Mouse (Mus musculus): Measurements from ENCODE around the gene Lcp1.

The Lcp1 gene

DNA sequence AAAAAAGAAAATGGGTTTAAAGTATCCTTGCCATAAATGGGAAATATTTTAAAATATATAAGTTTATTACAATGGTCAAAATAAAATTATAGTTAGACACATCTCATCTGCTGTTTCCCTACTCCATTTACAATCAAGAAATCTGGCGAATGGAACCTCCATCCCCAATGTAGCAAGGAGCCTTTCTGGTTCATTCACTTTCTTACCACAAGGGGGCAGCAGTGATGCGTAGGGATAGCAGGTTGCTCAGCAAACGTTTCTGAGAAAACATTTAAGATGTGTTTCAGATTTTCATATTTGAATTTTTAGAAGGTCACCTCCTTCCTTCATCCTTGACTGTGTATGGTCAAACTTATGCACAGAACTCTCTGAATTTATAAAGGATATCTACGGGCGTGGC is 66.1 kb downstream of the Lcp1 start:
- in situ Hi-C loops (cut with MboI, MseI), result loop anchor here (5.0 to 10.0 kb wide), 3 partner anchors 135 to 1402 kb away; partner anchors contain the start of gene Lrch1 (in 1 of the 2)

DNA sequence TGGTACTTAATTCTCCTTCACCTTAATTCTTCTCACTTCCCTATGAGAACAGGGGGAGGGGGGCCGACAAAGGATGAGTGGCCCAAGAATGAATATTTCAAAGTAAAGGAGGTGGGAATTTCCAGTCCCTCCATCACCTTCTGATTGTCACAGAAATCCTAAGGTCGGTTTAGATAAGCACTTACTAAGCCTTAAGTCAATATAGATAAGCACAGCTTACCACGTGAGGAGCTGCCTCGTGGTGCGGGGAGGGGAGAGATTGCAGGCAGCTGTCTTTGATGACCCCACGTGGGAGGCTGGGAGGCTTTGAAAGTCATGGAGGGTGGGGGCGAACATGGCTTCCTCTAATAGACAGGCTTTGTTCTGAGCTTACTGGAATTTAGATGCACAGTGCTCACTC is 66.8 kb downstream of the Lcp1 start:
- in situ Hi-C loops (cut with MboI, MseI), result loop anchor here (5.0 to 10.0 kb wide), 3 partner anchors 135 to 1403 kb away; partner anchors contain the start of gene Lrch1 (in 1 of the 2)

DNA sequence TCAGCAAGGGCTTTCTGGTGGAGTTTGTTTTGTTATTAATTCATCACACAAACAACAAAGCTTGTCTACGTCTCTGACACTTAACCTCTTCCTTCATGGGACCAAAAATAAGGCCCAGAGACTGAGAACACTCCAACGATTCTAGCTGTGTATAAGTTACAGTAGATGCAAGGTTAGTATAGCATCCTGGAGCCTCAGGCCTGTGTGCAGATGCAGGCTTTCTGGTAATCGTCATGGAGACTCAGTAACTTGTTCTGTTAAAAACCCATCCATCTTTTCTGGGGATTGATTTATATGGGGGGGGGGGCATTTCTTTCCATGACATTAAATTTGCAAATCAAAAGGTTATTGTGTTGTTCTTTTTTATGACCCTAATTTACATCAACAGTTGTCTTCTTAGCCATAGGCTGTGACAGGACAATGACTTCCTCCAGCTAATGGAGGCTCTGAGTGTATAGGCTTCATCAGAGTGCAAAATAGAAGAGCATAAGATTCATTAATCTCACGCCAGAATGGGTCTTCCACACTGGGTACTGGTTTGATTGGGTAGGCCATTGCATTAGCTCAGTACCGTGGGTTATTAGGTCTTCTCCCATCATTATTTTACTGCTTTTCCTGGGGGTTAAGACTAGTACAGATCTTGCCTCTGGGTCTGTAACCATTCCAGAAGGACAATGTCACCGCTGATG is 74.6 kb downstream of the Lcp1 start:
- in situ Hi-C loops (cut with MboI, MseI), result no loop called here

DNA sequence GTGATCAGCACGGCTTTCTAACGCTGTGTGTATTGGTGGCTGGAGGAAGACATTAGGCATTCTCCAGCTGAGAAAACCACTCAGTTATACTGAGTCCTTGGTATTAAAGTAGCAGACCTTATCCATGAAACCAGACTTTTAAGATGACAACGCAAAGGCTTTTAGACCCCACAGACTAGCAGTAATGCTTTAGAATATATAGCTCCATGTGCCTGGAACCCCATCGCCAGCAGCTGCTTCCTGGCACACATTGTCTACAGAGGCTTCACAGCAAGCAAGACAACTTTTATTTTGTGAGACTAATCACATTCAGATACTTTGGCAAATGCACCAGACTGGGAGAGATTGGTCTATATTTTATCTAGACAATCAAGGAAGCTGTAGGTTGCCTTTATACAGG is 75.4 kb downstream of the Lcp1 start:
- in situ Hi-C loops (cut with MboI, MseI), result no loop called here

DNA sequence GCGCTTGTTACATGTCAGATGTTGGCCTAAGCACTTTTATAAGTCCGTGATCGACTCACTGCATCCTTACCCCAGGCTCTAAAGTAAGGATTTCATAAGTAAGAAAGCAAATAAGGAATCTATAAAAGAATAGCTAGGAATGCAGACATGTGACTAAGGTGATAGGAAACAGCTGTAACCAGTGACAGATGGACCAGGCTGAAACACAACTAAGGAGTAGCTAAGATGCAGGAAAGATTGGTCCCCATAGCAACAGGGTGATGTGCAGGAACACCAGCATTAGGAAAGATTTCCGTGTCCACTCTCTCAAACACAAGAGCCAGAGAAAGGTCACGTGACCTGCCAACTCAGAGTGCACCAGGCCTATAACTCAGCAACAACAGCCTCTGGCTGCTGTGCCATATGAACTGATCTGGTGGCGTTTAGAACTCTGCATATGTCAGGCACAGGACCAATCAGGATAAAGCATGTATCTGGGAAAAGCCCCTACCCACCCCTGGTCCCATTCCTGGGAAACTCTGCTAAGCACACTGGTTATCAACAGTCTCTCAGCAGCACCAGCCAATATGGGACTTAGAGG is 77.8 kb downstream of the Lcp1 start:
- in situ Hi-C loops (cut with MboI, MseI), result no loop called here

DNA sequence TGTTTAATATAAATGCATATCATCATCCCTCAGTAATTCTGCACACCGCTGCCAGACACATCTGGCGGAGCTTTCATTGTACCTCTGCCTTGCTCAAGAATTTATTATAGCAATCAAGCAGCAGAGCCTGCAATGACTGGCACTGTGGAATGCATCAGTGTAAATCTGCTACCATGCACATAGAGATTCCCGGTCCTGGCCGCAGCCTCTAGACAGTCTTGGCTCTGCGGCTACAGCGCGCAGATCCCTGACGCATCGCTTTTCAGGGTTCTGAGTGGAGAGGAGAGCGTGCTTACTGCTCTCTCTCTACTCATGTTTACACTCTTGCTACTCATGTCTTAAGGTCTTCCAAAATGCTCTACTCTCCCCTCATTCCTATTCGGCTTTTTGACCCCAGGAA is 82.9 kb downstream of the Lcp1 start:
- in situ Hi-C loops (cut with MboI, MseI), result no loop called here

DNA sequence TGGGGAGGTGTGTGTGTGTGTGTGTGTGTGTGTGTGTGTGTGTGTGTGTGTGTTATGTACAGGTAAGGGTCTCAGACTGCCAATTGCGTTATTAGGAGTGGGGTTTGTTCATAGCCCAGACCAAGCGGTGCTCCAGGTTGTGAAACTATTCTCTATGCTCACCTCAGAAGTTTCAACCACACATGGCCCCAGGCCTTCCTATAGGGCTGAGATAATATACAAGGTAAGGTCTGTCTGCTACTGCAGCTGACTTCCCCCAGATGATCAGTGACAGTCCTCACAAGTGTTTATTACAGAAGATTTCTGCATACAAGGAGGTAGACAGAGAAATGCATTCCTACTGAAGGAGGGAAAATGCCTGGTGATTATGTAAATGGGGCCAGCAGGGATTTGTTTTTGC is 87.9 kb downstream of the Lcp1 start:
- in situ Hi-C loops (cut with MboI, MseI), result loop anchor here in 1 of 2 experiments (5.0 kb wide), 1 partner anchor 513 kb away; no protein-coding TSS in a partner anchor

DNA sequence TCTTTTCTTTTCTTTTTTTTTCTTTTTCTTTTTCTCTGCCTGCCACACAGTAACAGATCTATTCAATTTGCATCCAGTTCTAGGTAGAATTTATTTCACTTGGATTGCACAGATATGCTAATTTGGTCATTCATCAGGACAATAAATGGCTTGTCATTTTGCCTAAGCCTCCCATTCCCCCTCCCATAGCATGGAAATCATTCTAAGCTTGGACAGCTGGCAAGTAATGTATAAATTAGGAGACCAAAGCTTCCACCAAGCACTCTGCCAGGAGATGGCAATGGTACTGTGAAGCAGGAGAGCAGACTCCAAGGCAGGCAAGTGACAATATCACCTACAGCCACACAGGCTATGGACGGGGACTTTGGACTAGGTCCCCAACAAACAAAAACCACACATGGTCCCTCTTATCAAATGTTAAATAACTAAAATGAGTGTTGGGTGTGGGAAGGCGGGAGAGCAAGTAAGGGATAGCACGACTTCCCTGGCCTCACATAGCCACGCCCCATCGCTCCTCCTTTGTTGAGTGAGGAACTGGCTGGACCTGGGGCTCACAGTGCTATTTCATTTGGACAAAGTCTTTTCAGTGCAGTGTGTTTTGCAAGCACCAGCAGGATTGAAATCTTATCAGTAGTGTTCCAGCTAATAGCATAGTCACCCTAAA is 88.5 kb downstream of the Lcp1 start:
- in situ Hi-C loops (cut with MboI, MseI), result loop anchor here in 1 of 2 experiments (5.0 kb wide), 1 partner anchor 513 kb away; no protein-coding TSS in a partner anchor

DNA sequence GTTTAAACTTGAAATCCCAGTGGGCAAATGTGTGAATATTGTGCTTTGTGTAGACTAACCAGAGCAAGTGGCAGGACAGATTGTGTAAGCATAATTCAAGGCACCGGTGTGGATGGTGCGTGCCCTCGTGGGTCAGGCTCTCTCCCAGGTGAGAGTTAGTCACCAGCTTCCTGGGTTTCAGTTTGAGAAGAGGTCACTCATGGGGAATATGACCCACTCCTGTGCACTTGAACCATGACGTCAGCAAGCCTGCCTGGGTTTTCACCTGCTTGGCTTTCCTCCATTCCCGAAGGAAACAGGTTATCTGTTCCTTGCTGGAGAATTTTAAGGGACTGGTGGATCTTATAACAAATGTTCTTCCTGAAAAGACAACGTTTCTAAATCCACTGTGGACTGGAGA is 91.5 kb downstream of the Lcp1 start:
- in situ Hi-C loops (cut with MboI, MseI), result no loop called here

DNA sequence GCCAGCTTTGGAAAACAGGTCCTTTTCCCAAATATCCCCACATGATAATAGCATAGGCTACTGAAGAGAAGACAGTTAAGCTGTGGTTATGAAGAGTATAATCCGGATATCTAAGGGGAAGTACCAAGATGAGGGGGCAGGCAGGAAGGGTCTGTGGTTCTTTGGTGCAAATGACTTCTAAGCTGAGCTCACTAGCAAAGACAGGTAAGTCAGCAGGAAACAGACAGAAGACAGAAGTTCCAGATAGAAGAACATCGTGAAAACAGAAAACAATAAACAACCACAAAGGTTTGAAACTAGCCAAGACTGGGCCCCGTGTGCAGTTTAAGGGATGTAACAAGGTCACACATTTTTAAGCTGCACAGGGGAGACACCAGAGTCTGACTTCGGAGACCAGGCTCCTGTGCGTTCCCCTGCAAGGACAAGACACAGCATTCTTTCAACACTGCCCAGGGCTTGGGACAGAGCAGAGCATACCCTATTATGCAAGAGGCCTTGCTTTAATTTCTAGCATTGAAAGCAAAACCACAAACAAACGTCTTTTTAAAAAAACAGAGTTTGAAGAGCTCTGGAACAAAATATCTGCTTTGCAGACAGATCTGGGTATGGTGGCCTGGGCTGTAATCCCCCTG is 96.7 kb downstream of the Lcp1 start:
- in situ Hi-C loops (cut with MboI, MseI), result no loop called here

DNA sequence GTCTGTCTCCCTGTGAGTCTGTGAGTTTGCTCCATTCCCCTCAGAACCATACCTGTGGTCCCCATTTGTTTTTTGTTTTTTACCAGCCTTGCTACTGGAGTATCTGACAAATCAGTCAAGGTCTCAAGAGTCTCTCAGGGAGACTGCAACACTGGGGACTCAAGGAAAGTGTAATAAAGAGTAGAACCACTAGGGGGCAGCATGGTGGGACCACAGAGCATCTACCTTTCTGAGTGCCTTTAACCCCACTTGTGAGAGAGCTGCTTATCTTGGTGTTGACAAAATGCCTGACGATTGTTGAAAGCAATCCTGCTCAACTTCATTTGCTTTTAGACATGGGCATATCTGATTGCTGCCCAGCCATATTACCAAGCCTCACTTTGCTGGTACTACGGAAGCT is 98.9 kb downstream of the Lcp1 start:
- in situ Hi-C loops (cut with MboI, MseI), result loop anchor here in 1 of 2 experiments (10.0 kb wide), 1 partner anchor 415 kb away; the partner anchor contains the start of gene Erich6b

DNA sequence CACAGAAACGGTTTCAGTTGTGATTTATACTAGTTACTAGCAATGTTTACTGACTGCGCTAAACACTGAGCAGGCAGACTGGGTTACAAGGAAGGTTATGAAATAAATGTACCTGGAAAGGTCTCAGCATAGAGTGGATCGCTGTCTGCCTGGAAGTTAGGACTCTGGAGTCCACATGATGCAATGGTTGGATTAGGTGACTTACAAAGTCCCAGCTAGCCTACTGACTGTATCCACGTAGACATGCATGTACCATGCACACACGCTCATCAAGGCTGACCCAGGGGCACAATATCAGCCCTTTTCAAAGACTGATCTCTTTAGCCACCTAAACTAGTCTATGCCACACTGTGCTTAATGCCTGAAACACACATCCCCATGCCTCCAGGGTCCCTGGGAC is 102.2 kb downstream of the Lcp1 start:
- in situ Hi-C loops (cut with MboI, MseI), result loop anchor here in 1 of 2 experiments (10.0 kb wide), 1 partner anchor 412 kb away; the partner anchor contains the start of gene Erich6b

DNA sequence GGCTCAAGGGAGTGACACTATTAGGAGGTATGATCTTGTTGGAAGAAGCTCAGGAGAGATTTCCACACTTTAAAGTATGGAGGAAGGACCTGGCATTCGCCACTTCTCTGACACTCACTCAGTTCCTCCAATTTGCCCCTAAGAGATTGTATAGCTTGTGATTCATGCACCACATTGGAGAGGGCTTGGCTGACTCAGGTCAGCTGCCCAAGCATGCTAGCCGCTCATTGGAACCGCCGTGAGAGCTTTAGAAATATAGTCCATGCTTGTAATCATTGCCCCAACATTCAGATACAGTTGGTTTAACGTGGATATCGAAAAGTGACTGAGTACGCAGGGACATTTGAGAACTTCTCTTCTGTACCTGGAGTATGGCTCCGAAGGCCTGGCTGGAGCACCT is 104.7 kb downstream of the Lcp1 start:
- in situ Hi-C loops (cut with MboI, MseI), result loop anchor here in 1 of 2 experiments (10.0 kb wide), 1 partner anchor 409 kb away; the partner anchor contains the start of gene Erich6b

DNA sequence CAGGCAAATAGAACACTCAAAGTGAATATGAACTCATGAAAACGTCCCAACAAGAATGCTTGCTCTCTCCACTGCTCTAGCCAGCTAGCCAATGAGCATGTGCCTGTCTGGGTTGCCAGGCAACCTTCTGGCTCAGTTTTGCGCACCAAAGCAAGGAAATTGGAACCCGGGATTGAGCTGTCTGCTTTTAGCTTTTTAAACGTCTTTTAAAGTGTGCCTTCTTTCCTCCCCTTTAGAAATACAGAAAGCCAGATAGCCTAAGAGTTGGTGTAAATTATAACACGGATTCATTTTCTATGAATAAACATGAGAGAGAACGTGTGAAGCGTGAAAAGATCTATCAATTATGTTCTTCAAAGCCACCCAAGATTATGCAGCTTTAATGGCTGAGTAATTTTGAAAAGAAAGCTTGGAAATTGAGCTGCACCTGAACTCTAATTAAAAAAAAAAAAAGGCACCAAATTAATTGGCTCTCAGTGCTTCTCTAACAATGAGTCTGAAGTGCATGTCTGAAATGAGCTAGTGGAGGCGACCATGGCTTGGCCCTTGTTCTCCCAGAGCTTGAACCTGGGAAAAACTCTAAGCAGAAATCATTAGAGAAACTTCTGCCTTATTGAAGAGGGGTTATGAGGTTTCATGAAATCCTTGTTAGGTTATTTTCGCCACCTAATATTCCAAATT is 105.2 kb downstream of the Lcp1 start:
- in situ Hi-C loops (cut with MboI, MseI), result loop anchor here in 1 of 2 experiments (10.0 kb wide), 1 partner anchor 409 kb away; the partner anchor contains the start of gene Erich6b

DNA sequence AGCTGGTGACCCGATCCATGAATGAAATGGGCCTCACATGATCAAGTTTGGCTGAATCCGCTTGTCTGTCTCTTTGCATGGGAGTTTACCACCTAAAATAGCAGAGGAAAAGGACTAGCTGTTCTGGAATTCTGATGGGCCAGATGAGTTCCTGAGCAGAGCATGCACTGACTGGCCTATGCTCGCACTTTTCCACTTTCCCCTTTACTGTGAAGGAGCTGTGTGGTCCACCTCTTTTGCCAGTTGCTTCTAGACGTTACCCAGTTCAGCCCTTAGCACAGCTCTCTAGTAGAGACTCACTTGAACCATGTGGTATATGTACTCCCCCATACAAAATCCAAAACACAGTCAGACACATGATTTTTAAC is 105.7 kb downstream of the Lcp1 start:
- in situ Hi-C loops (cut with MboI, MseI), result loop anchor here in 1 of 2 experiments (10.0 kb wide), 1 partner anchor 408 kb away; the partner anchor contains the start of gene Erich6b

DNA sequence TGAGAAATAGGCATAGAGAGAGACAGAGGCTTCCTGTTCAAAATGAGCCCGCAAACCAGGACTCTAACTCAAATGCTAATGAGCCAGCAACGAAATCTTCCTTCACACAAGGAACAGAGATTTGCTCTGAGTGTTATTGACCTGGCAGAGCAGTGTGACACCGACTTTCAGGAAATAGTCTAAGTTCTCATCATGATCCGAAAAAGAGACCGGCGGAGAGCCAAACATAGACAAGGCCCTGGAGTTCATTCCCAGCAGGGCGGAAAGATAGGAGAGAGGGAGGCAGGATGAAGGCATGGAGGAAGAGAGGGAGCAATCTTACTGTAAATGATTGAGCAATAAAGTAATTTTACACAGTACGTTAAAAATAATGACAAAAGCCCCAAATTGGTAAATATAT is 106.2 kb downstream of the Lcp1 start:
- in situ Hi-C loops (cut with MboI, MseI), result loop anchor here in 1 of 2 experiments (10.0 kb wide), 1 partner anchor 408 kb away; the partner anchor contains the start of gene Erich6b

DNA sequence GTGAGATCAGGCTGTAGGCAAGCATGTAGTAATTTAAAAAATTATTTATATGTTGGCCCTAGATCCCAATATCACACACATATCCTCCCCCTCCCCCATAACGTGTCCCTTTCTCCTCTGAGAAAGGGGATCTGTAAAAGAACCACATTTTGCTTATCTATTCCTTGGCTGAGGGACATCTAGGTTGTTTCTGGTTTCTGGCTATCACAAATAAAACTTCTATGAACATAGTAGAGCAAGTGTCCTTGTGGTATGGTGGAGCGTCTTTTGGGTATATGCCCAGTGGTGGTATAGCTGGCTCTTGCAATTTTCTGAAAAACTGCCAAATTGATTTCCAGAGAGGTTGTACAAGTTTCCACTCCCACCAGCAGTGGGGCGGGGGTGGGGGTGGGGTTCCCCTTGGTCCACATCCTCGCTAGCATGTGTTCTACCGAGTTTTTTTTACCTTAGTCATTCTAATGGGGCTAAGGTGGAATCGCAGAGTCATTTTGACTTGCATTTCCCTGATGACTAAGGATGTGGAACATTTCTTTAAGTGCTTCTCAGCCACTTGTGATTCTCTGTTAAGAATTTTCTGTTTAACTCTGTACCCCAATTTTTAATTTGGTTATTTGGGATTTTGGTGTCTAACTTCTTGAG is 107.3 kb downstream of the Lcp1 start:
- in situ Hi-C loops (cut with MboI, MseI), result loop anchor here in 1 of 2 experiments (10.0 kb wide), 1 partner anchor 407 kb away; the partner anchor contains the start of gene Erich6b

DNA sequence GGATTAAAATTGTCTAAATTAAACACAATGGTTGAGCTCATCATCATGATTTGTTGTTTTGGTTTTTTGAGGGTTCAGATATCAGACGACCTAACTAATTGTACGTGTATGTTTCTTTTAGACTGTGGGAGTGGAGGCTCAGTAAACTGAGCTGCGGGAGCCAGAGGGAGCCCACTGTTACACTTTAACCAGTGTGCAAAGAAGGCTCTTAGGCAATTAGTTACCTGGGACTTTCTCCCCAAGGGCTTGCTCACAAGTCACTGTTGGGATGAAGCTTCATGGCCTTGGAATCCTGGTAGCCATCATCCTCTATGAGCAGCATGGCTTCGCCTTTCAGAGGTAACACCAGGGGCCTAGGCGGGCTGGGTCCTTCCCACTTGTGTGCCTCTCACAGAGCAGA is 111.2 kb downstream of the Lcp1 start, which contains the start of gene Cpb2:
TSS of gene Cpb2 (plus strand) at position 201 of the 400 bp plus-strand sequence.
- in situ Hi-C loops (cut with MboI, MseI), result loop anchor here in 1 of 2 experiments (10.0 kb wide), 1 partner anchor 1297 kb away; no protein-coding TSS in a partner anchor

DNA sequence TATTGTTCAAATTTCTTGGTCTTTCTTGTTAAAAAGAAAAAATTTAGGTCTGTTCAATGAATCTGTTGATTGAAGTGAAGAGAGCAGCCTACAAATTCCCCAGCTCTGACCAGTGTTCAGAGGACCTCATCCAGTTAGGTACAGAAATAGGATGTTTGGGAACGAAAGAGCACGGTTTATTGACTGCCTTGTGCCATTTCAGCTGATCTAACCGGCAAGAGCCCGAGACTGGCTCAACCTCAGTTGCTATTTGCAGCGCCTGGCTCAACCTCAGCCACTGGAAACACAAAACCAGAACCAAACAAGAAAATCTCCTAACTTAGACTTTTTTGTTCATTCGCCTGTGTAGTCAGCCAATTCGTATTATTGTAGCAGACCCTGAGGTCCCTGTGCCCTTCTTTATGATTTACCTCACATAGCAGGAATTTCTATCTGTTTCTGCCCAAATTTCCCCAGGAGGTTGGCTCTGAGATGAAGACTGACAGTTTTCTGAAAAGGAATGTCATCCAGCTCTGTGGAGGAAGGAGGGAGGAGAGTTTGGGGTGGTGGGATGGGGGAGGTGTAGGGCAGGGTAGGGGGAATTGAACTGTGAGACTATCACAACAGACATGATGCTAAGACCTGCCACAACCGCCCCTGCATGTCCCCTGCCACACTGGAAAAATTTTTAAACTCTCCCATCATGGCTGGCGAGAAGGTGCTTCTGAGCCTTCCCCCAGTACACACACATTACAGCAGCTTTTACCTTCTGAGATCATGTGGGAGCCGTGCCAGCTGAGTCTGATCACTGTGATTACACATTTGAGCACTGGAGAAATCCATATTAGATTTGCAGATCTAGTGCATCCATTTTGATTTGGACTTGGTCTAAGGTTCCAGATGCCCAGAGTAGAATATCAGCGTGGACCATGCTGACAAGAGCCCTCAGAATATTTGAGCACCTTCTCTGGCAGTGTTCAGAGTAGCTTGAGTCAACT is 115.4 kb downstream of the Lcp1 start:
- in situ Hi-C loops (cut with MboI, MseI), result loop anchor here in 1 of 2 experiments (10.0 kb wide), 1 partner anchor 1302 kb away; no protein-coding TSS in a partner anchor
